Mouse (Mus musculus) right cerebral cortex, postnatal 10 days (tissue): ENCODE measurements around the gene Vwa7.
"Not testable (repeated sequence)": the region's sequence is repeated elsewhere in the genome, so short reads cannot be mapped to it uniquely, and the experiment has no call there.

Experiments
- DNase-seq, 2 experiments: peaks; one replicate each; pipeline ENCODE4 v3.0.0; 2021; ENCODE audit warnings: low spot score in 2 of 2

Vwa7 gene

DNA sequence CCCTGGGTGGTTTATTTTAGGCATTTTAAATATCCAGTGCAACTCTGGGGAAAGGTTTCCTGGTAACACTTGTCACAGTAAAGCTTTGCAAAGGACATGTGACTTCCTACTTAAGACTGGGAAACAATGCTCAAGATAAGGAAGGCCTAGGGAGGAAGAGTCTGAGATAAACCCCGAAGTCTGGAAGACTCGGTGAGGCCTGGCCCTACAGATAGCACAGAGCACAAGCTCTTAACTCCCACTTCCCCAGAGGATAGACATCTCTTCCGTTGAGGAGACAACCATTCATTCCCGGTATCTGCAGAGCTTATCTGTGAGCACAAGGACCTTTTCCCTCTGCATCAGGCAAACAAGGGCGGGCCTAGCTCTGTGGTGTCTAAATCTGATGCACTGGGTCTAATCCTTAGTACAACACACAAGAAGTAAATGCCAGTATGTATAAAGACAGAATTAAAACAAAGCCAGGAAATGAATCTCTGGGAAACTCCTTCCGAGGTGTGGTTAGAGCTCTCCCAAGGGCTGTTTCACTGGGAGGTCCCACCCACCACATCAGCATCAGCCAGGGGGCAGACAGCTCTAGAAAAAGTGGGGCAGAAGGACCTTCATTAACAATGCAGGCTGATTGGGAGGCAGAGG is 5.6 kb downstream of the Vwa7 start:
- no peak for DNase-seq

DNA sequence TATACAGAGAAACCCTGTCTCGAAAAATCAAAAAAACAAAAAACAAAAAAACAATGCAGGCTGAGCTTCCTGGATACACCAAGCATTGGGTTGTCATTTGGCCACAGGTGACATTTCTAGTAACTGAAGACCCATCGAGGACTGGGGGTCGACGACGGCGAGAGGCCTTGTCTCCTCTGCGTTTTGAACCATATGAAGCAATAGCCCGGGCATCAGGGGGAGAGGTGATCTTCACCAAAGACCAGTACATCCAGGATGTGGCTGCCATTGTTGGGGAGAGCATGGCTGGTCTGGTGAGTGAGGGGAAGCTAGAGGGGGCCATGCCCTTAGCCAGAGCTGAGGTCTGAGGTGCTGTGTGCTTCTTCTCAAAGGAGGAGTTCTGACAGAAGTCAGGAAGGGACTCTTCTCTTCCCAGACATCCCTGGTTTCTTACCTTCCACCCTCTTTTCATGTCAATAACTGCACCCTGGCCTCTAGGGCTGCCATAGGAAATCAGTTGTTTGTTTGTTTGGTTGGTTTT is 6.2 kb downstream of the Vwa7 start:
- DNase-seq: peak in 1 of 2 experiments; percentile 15

GRCm38 (mm10) chr17:35023221-35023620 is 6.8 kb downstream of the Vwa7 start:
- no peak for DNase-seq

DNA sequence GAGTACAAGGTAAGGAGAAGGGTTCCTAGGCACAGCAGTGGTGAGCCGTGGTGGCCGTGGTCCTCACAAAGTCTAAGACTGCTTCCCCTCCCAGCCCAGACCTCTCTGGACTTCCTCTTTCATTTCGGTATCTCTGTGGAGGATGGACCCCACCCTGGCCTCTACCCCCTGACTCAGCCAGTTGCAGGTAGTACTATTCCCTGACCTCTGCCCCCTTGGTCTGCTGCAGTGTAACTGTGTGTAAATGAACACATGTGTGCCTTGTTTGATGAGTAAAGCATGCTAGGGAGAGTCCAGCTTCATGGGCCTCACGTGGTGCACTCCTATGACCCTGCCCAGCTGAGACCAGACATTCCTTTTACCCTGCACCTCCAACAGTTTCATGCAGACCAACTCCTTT is 7.4 kb downstream of the Vwa7 start:
- DNase-seq: peak; percentile 18 to 36

DNA sequence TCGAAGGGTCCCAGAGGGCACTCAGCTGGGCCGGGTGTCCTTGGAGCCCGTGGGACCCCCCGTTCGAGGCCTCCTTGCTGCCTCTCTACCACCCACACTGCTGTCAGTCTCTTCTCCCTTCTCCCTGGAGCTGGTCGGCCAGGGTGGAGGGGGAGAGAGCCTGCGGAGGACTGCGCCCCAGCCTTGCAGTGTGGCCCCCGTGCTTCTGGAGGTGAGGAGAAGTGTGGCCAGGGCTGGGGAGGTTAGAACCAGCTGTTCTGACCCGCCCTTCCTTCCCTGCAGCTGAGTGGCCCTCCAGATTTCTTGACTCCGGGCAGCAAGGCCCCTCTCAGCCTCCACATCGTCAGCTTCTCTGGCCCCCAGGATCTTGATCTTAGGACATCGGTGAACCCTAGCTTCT is 7.9 kb downstream of the Vwa7 start:
- no peak for DNase-seq

DNA sequence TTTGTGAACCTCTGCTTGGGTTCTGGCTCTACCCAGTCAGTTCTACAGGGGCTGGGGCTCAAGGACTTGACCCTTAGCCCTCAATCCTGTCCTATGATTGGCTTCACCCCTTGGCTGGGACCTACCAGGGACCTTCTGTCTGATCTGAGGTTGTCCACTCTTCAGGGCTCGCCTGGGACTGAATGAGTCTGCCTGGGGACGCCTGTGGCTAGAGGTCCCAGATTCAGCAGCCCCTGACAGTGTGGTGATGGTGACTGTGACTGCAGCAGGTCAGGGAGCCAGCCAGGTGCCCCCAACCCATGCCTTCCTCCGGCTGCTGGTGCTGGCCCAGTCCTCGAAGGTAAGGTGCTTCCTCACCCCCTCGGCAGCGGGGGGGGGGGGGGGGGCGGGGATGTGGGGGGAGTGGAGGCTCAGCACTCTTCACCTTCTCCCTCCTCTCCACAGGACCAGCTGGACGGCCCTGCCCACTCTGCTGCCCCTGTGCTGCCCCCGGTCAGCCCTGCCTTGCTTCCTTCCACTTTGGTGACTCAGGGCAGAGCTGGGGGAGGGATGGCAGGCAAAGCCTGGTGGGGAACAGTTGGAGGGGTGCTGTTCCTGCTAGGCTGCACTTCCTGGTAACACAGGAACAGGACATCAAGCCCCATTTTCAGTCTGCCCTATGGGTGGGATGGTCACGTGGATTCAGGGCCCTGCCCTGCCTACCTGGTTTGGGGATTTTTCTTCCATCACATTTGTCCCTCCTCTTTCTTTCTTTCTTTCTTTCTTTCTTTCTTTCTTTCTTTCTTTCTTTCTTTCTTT is 8.5 kb downstream of the Vwa7 start:
- DNase-seq: peak; percentile 29 to 36

DNA sequence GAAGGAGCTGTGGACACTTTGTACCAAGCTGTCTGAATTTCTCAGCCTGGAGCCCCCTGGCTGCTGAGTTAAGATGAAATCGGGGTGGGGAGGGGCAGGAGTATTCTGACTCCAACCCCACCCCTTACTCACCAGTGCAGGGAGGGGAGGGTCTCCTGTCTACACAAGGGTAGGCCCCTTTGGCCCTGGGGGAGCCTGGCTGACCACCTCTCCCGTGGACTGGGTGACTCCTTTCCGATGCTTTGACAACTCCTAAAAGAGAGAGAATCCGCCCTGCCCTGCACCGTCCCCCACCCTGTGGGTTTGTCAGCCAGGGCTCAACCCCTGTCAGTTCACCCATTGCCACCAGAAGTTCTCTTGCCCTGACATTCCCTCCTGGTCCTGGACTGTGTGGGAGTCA is 9.8 kb downstream of the Vwa7 start:
- DNase-seq: no peak

DNA sequence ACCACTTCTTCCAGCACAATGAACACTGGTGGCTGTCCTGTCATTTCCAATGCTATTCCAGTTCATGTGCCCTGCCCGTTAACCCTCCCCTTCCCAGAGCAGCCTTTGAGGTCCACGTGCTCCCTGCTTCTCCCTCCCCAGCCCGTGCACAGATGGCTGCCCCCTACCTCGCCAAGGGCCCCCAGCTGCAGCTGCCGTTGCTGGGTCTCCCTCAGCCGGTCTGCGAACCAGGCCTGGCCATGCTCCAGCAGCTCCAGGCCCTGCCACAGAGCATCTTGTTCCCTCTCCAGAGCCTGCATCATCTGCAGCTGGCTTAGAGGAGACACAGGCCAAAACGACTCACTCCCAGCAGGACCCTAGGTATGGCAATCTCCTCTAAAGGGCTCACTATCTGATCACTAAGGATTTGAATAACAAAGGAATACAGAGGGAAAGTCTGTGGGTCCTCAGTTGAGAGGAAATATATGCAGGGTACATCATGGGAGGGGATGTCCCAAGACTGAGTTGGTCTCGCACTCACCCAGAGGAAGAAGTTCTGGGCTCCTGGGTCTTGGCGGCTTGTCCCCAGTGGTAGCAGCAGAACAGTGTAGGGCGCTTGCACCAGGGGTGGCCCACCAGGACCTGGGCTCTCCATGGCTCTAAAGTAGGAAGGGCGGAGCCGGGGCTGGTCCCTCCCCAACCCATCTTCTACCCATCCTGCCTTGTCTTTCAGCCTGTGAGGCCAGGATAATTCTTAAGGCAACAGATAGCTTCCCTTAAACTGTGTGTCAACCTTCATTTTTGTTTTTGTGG is 11.1 kb downstream of the Vwa7 start, which contains the start of gene Sapcd1:
Gene Sapcd1, minus strand, starts transcription at position 740 of the 792 bp plus-strand sequence.
- peak; percentile 78 to 80 for DNase-seq

DNA sequence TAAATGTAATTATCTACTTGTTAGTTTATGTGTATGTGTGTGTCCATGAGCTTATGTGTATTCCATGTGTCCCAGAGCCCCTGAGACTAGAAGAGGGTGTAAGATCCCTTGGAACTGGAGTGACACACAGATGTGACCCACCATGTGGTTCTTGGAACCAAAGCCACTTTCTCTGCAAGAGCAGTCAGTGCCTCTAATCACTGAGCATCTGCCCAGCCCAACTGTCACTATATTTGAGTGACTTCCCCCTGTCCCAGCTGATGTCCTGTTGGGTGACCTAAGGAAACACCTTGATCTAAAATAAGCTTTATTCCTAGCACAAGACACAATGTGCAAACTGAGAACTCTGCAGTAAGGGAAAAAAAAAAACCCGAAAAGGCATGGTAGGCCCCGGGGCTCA is 11.9 kb downstream of the Vwa7 start:
- no peak for DNase-seq

- DNase-seq: peak in 1 of 2 experiments; percentile 36
Measured at GRCm38 (mm10) chr17:35029691-35030532, 13.5 kb downstream of the Vwa7 start.

- DNase-seq: no peak
Measured at GRCm38 (mm10) chr17:35031272-35031671, 14.9 kb downstream of the Vwa7 start.

DNA sequence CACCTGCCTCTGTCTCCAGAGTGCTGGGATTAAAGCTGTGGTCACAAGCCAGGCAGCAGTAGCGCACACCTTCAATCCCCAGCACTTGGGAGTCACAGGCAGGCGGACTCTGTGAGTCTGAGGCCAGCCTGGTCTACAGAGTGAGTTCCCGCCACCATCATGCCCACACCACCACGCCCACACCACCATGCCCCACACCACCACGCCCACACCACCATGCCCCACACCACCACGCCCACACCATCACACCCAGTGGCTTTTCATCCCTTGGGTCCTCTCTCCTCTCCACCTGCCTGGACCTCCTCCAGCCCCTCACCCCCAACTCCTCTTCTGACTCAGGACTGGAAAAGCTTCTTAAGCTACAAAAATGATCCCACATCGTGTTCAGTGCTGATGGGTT is 15.5 kb downstream of the Vwa7 start:
- peak in 1 of 2 experiments; percentile 23 for DNase-seq

- peak; percentile 19 for DNase-seq
Measured at GRCm38 (mm10) chr17:35032323-35032870, 16.0 kb downstream of the Vwa7 start.

- not testable (repeated sequence) for DNase-seq
Measured at GRCm38 (mm10) chr17:35033703-35034102, 17.3 kb downstream of the Vwa7 start.

DNA sequence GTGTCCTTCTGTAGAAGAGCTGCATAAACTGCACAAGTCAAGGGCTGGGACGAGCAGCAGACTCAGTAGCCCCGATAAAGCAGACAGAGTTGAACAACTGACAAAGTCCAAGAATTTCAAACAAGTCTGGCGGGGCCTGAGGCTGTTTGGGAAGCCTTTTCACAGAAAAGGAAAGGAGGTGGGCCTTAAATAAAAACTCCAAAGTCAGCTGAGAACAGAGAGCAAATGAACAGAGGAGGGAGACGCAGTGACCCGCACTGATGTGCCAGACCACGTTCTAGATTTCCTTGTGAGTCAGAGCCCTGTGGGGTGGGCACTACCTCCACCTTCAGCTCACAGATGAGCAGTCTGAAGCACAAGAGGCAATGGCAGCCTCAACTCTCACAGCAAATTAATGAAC is 18.5 kb downstream of the Vwa7 start:
- no peak for DNase-seq

- no peak for DNase-seq
Measured at GRCm38 (mm10) chr17:35039121-35039873, 22.9 kb downstream of the Vwa7 start.

DNA sequence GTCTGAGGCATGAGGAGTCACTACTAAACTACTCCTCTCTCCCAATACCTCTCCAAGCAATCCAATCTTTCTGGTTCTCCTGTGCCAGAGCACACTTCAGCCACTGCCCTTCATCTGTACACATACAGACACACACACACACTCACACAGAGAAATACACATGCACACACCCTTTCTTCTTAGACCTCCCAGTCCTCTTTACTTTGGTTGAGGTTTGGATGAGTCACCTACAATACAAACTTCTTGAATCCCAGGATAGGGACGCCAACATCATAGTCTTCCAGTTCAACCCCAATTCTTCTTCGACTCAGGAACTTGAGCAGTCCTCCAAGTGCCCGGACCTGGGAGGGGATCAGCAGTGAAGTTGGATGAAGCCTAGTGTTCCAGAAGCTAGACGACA is 27.4 kb downstream of the Vwa7 start:
- no peak for DNase-seq

GRCm38 (mm10) chr17:35044904-35045806 is 28.8 kb downstream of the Vwa7 start:
- no peak for DNase-seq
